Mouse (Mus musculus) hematopoietic stem cell, adult 5-6 weeks (primary cell): ENCODE measurements around the gene Clec4b2. TPM values are rescaled to one million over a fixed set of nuclear protein-coding genes. Genes with fewer than 3 reads are reported as not detected.

ENCODE experiments used
- total RNA-seq: library from RNA; stranded (forward); fragments of 172-1452, 232-1000 nt; gene quantifications from 2 replicates; pipeline ENCODE4 v1.2.3, GENCODE M21; 2017

The Clec4b2 gene
- total RNA-seq, 1 experiment from 2014 or later = 0.89 TPM

Other genes starting within 250 kb of the Clec4b2 start
- gene Clec4a3, start 220.4 kb upstream of the Clec4b2 start, total RNA-seq = 3.7 and 6.4 TPM in 2 replicates
- gene Clec4a4, start 182.5 kb upstream of the Clec4b2 start, total RNA-seq = not detected in 2 replicates
- gene Clec4b1, start 122.9 kb upstream of the Clec4b2 start, total RNA-seq = 1.0 TPM in 1 of 2 replicates, not detected in the other
- gene Clec4a2, start 66.5 kb upstream of the Clec4b2 start, total RNA-seq = 10.4 and 27.1 TPM in 2 replicates
- 0.99 TPM in 1 of 2 replicates, not detected in the other for gene Clec4n, start 57.0 kb downstream of the Clec4b2 start, total RNA-seq
- gene Clec4d, start 89.2 kb downstream of the Clec4b2 start, total RNA-seq = 0.35 and 4.9 TPM in 2 replicates
- gene Clec4e, start 117.0 kb downstream of the Clec4b2 start, total RNA-seq = 25.4 and 28.7 TPM in 2 replicates
- not detected in 2 replicates for gene Vmn2r19, start 135.4 kb downstream of the Clec4b2 start, total RNA-seq
- not detected in 2 replicates for gene Vmn2r20, start 245.2 kb downstream of the Clec4b2 start, total RNA-seq